Mouse (Mus musculus): ENCODE data around the gene Cldn20.
A peak's percentile ranks its signal among the peaks of the same experiment; 100 is the strongest.

Cldn20 gene

DNA sequence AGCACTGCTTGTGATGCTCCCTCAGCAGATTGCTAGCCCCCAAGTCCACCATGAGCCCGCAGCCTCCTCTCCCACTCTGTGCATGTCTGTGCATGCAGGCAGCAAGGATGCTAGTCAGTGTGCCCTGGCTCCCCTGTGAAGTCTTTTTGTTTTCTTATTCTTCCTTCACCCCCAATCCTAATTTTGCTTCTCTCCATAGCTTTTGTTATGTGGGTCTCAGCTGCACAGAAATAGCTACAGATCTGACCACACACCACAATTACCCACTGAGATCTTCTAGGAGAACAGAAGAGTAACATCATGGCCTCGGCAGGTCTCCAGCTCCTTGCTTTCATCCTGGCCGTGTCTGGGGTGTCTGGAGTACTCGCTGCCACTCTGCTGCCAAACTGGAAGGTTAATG is at the start of gene Cldn20:
Gene Cldn20, plus strand, starts transcription at position 301 of the 400 bp plus-strand sequence.
- DNase-seq = no peak

DNA sequence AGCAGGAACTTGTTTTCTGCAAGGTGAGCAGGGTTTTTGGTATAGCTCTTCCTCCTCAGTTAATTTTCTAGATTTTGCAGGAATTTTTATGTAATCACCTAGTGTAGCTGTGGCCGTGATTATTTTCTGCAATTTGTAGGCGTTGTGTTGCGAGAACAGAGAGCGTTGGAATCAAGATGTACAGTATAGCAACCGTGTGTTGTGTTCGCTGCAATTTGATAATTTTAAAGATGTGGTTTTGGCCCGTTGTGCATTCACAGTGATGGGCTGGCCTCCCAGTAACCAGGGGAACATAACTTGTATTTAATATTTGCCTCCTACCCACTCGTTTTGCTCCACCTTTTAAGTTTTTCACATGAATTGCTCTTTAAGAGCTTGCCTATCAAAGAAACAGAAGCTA is 49.3 kb upstream of the Cldn20 start:
- DNase-seq = no peak

DNA sequence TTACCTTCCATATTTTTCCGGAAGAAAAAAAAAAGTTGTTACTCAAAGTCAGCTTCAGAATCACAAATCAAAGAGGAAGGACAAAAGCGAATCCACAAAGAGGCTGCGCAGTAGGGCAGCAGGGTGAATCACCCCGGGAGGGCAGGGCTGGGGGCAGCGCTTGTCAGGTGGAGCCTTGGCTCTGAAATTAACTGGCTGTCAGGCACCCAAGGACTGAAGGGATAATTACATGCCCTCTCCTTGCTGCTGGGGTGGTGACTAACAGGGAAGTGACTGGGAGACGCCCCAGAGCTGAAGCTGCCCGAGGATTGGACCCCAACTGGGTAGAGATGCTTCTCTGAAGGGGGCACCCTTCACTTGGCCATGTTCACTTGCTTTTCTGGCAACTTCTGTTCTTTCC is 46.5 kb upstream of the Cldn20 start:
- DNase-seq = no peak

DNA sequence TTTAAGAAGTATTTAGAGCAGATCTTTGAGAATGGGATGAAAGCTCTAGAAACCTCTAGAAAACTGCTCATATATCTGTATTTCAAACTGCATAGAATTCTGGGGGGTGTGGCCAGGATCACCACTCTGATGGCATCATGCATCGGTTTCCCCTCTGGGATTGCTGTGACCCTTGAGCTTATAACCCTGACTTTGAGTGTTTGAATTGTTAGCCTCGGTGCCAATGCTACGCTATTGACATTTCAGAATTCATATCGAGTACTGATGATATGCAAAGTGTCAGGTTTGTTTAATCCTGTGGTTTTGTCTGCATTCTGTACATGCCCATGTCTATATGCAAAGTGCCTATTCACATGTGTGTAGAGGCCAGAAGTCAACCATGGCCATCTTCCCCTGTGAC is 45.1 kb upstream of the Cldn20 start:
- no peak for DNase-seq

DNA sequence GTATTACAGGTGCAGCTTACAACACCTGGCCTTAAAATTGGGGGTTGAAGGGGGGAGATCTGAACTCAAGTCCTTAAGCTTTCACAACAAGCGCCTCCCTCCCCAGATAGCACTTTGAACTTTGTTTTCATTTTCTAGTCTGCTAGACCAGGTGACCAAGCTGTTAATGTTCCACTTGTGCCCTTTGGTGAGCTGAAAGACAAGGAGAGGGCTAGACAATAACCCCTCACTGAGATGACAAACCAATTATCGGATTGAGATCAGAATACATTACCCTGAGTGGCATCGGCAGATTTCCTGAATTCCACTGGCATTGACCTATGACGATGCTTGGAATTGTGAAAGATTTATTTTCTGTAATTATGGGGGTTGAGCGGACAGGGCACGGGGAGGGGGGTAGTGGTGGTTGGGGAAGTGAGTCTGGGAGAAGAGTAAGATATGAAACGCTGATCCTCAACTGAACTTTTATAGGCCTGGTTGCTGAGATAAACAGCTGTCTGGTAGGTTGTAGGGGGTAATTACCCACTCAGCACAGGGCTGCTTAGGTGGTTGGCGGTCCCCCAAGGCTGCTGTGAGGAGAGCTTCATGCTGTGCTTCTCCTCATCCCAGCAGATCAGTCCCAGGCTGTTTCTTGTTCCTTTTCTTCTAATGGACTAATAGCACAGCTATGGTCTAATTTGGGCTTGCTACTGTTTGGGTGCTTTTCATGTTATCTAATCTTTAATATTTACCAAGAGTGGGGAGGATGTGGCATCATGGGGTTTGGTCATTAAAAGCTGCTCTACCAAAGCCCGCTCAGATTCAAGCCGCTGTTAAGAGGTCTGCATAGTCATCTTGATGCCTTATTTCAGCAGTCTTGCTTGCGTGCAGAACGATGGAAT is 44.4 kb upstream of the Cldn20 start:
- DNase-seq = no peak

DNA sequence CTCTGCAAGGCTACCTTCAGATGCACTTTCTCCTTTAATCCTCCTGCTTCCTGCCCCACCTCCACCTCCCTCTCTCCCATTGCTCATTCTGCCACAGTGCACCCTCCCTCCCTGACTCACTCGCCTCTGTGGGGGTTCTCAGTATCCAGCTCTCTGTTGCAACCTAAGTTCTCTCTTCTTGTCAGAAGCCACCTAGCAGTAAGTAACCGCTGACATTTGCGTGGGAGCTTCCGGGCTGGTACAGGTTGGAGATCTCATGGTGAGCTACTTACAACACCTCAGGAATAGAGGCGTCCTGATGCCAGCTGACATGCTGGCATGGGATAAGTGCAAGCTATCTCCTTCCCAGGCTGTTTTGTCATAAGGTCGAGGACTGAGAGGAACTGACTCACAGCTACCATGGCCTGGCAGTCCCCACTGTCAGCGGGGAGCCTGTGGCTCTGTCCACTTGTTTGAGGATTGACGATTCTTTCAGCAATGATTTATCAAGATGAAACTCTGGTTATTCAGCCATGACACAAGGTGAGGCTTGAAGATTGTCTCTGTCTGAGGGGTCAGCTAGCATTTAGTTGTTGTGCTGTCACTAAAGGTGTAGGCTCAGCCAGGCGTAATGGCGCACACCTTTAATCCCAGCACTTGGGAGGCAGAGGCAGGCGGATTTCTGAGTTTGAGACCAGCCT is 42.0 kb upstream of the Cldn20 start:
- DNase-seq = no peak

DNA sequence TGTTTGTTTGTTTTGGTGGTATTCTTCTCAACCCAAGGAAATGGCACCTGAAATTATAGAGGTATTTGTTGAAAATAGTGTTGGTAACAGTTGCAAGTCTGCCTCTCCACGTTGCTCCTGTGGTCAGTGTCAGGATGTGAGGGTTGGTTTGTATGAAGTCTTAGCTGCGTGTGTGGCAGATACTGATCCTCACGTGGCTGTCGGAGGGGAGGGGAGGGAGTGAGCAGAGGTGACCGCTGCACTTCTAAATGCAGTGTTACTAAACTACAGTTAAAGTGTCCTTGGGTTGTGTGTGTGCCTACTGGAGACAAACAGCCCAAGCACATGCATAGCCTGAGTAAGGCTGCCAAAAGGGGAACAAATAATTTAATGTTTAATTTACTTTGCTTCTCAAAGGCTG is 41.3 kb upstream of the Cldn20 start:
- DNase-seq = no peak

DNA sequence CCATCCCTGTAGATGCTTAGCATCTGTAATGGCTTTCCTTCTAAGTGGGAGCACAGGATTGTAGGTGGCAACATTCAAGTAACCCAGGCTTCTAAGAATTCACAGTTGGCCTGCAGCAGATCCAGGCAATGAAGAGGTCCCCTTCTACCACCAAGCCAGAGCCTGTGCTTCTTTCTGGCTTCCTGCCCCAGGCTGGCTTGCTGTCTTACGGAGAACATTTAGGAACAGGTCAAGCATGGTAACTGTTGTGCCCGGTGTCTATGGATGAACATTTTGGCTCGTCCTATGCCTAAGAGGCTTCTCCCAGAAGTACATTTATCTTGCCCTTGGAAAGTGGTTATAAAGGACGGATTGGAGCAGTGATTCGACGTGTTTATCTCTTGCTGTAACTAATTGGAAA is 40.7 kb upstream of the Cldn20 start:
- DNase-seq = no peak

DNA sequence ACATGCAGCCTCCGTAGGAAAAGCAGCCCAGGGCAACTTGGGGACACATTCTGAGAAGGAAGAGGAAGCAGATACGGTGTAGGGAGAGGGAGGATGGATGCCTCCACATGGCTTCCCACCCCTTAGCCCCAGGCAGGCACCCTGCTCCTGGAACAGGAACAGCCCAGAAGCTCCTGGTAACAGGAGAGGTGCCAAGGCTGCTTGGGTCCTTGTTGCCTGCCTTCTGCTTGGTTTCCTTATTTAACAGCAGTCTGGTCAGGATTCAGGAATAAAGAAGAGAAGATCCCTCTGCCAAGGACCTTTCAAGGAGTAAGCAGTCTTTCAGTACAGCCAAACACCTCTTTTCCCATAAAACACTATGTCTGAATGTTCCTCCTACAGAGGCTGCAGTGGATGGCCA is 36.8 kb upstream of the Cldn20 start:
- no peak for DNase-seq

DNA sequence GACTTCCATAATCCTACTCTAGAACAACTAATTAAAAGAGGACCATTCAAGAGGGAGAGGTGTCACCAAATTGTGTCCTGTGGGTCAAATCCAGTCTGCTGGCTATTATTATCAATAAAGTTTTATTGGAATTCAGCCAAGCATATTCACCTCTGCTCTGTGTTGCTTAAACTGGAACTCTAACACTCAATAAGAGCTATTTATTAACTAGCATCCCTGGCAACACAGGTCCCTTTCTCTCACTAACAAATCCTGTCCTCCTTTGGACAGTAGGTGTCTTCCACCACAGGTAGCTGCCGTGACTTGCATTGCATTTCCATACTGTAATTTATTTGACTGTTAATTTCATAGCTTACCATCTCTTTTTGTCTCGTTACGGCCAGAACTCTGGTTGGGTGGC is 36.3 kb upstream of the Cldn20 start:
- DNase-seq = no peak

DNA sequence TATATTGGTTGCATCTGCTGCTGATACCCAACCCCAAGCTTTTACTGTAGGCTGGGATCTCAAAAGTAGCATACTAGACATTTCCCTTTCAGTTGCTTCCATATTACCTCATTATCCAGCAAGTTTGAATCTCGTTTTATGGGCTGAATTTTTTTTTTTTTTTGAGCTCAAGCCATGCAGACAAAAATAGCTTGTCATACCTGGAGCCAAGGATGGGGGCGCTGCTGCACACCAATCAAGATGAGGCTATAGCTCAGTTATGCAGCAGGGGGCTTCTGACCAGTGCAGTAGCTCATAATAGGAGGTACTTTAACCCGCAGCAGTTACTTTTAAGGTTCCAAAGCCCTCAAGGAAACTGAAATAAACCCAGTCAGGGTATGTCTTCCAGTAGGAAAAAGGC is 34.3 kb upstream of the Cldn20 start:
- DNase-seq = no peak

DNA sequence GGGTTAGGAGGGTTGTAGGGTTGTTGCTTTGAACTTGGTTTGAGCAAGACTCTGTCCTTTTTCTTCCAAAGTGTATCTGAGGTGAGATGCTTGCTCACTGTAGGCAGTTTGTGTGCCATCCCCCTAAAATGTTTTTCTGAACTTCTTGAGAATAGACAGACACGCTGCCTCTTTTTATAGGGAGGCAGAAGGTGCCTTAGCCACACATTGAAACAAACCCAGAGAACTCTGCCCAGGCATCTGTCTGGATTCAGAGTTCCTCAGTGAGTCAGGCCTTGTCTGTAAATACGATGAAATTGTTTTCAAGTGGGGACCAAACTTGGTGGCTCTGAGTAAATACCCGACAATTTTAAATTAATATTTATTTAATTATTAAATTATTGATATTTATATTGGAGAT is 33.8 kb upstream of the Cldn20 start:
- DNase-seq = no peak

DNA sequence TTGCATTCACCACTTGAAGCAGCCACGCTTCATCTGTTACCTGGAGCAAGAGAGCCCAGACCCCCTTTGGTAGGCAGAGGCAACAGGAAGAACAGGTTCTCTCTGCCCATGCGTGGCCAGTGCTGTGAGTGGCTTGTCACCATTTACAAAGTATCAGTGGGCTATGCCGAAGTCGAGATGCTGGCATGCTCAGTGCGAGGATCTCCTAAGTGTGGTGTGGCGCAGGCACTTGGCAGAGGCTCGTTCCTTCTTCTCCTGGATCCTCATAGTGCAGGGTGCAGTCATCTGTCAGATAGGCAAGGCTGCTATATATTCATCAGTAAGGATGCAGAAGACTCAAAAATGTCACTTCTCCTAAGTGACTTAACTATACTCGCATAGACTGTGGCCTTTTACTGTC is 32.9 kb upstream of the Cldn20 start:
- no peak for DNase-seq

DNA sequence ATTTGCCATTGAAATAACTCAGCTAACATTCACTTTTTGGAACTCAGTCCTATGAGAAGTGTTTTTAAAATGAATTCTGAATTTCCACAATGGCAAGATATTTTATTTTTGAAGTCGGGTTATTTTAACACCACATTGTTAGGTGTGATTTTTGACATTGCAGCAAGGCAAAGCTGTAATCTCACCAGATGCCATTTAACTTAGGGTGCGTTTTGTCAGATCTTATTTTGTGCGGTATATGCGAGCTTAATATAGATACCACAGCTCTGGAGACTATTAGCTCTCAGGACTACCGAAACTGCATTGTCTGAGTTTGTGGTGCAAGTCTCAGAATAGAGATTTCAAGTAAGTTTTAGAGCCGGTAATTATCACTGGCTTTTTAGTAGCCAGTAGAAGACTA is 32.3 kb upstream of the Cldn20 start:
- no peak for DNase-seq

DNA sequence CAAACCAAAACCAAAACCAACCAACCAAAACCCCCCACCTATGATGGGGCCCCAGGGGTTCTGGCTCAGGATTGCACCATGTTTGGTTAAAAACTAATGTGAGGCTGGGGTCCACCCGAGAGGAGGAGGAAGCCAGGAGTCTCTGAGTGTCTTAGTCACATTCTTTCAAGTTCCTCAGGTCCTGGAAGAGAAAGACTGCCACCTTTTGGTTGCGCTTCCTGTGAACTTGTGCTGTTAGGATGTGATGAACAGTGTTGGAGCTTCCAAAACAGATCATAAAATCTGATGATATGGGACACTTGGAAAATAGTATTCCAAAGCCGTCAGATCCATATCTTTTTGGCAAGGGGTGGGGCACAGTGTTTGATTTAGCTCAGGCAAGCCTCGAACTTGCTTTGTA is 31.4 kb upstream of the Cldn20 start:
- DNase-seq = no peak

DNA sequence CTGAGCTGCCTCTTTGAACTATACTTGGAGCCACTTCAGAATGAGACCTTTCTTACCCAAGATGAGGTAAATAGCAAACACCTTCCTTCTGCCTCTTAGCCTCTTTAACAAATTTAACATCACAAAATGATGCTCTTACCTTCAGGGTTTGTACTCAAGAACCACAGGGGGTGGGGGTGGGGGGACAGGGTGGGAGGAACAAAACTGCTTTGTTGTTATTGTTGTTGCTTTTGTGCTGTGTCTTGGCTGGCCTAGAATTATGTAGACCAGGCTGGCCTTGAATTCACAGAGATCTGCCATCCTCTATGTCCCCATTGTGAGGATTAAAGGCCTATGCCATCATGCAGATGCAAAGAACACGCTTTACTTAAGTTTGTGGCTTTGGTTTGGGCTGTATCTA is 26.6 kb upstream of the Cldn20 start:
- DNase-seq = no peak

DNA sequence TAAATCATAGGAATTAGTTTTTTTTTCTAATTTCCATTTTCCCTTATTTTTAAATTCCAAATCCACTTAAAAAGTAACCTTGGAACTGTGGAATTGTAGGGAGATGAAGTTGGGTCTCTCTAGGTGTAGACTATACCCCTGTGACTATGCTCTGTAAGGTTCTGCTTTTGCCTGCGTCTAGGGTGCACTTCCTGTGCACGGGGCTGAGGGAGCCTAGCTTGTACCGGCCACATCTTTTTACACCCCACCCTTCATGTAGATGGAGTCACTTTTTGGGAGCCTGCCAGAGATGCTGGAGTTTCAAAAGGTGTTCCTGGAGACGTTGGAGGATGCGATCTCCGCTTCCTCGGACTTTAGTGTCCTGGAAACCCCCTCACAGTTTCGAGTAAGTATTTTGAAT is 25.8 kb upstream of the Cldn20 start:
- no peak for DNase-seq

DNA sequence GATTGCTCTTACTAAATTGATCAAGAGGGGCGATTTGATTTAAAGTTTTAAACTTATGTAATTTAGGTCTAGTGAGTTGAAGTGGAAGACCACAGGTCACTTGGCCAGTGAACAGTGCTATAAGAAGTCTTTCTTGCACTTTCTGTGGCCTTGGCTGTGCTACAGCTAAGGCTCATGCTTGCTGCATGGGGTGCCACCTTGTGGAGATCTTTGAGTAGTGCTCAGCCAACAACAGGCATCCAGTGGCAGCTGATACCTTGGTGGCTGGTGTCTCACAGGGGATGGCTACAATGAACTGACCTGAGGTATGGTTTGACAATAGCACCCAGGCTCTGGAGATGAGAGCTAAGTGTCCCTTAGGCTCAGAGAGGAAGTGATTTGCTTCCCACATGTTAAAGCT is 22.5 kb upstream of the Cldn20 start:
- peak; percentile 36 for DNase-seq

DNA sequence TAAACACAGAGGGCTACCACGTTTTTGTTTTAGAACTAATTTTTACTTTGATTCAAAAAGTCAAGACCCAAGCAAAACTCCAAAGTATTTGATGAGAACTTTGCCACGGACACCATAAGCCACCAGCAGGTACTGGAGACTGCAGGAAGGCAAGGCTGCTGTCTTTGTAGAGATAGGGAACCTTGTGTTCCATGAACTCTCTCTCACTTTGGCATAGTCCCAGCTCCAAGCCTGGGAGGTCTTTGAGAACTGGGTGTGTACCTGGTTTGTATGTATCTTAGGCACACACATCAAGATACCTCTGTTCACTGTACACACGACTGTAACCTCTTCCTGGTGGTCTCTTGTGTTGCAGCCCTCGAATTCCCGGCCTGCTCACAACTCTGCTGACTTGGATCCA is 18.0 kb upstream of the Cldn20 start:
- no peak for DNase-seq

DNA sequence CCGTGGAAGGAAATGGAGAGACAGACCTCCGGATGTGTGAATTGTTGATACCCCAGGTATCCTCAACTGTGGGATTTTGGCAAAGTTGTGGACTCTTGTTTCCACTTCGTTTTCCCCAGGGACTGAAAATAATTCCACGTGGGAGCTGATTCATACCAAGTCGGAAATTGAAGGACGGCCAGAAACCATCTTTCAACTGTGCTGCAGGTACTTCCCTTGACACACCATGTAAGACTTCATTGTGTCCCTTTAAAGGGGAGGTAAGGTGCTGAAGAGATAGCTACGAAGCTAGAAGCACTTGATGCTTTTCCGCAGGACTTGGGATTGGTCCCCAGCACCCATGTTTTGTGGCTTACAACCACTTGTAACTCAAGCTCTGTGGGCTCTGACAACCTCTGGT is 16.5 kb upstream of the Cldn20 start:
- DNase-seq = no peak

DNA sequence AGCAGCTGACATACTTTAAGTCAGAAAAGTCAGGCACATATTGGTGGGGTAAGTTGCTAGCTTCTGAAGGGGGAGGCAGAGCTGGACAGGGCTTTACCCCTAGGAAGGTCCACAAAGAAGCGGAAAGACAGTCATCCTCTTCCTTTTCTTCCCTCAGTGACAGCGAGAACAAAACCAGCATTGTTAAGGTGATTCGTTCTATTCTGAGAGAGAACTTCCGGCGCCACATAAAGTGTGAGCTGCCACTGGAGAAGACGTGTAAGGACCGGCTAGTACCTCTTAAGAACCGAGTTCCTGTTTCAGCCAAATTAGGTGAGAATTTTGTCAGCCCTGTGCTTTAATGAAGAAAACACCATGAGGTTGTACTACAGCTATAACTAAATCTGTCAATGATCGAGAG is 15.9 kb upstream of the Cldn20 start:
- DNase-seq = no peak

DNA sequence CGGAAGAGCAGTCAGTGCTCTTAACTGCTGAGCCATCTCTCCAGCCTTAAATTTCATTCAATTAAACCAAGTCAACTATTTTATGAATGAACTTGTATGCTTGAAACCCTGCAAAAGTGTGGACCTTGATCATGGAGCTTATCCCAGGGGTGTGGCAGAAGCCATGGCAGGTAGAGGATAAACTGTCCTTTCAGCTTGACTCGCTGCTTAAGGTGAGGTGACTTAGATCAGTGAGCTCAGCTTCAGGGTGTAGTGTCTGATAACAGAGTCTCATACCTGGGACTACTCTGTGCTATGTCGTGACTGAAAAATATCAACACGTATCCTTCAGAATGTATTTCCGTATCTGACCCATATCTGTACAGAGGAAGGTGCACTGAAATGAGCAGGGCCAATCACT is 12.0 kb upstream of the Cldn20 start:
- no peak for DNase-seq

DNA sequence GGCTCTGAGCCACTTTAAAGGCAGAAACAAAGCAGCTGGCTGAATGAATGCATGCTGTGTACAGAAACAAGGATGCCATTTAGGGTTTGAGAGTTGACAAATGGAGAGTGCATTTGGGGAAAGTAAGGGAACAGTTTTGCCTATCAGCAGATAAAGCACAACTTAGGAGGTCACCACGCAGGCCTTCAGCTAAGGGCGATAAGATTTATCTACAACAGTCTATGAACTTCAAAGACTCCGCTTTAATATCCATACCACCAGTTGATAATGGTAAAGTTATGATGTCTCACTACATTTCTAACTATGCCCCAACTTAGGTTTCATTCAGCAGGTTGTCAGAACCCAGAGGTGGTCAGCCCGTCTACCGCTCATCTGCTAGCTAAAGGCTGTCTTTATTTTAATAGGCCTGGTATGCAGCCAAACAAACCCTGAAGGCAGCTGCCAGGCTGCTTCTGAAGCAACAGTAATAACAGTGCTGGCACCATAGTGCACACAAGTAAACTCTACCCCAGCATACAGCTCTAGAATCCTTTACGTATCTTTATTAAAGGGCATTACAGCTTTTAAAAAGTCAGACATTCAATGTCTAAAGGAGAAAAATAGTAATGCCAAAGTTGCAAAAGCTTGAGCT is 4.4 kb upstream of the Cldn20 start:
- DNase-seq = no peak

DNA sequence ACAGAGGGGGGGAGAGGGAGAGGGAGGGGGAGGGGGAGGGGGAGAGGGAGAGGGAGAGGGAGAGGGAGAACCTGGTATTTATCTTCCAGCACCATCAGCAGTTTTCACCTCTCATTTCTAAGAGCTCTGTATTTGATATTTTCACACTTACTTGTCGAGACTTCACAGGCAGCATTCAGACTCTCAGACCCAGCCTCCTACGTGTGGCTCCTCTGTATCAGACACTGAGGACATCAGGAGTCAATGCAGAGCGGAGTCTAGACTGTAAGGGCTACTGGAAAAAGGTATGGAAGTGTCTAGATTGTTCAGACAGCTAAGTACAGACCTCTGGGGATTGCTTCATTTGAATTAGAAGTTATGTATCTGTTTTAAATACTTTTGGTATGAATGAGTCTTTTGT is 2.8 kb upstream of the Cldn20 start:
- no peak for DNase-seq
